Mouse (Mus musculus): ENCODE measurements around the gene Catsperg1. TPM values are rescaled to one million over a fixed set of nuclear protein-coding genes. Genes with fewer than 3 reads are reported as not detected.

Gene Catsperg1
- polyA plus RNA-seq (2015; fragmentation: Illumina TruSeq; extraction: RNeasy Lipid Tissue Mini Kit (QIAGEN cat#74804); ENCODE audit: insufficient read depth, low read depth, low replicate concordance): 0.55 TPM

DNA sequence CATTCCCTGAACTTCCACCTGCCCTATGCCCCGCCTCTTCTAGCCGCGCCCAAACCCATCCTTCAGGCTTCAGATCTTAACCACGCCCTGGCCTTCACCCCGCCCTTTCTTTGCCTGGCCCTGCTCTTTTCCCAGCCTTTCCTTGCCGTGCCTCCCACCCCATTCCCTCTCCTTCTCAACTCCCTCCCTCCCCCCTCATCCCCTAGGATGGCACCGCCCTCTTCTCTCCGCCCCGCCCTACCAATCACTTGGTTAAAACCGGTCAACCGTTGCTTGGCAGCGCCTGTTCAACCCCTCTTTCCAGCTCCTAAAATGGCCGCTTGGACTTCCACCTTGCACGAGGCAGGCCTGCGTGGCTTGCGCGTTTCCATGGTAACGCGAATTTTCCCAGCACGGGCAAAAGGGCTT is at the start of gene Catsperg1:
Catsperg1 (minus strand) TSS at position 361 of the 408 bp plus-strand sequence.

DNA sequence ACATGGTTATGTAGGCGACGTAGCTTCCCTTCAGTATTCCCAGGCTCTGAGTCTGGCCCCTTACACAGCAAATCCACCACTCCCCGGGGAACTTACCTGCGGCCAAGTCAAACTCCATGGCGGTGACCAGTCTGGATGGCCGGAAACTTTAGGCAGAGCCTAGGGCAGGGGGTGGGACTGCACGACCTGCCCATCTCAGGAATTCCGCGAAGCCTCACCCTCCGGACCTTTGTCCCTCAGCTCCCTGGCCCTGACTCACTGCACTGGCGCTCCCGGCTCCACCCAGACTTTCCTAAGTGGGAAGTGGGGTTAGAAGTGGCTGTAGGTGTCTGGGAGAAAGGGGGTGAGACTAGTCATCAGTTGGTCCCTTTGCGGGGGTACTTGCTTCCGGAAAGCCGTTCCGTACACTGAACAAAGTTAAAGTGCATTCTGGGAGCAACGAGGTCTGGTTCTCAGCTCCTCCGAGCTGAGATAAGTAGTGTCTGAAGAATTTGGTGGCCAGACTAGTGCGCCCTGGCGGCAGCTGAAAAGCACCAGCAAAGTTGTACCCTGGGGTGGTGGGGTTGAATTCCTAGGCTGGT is 34.5 kb upstream of the Catsperg1 start, which contains the start of gene 2200002D01Rik:
2200002D01Rik (minus strand) TSS at position 206 of the 581 bp plus-strand sequence.

DNA sequence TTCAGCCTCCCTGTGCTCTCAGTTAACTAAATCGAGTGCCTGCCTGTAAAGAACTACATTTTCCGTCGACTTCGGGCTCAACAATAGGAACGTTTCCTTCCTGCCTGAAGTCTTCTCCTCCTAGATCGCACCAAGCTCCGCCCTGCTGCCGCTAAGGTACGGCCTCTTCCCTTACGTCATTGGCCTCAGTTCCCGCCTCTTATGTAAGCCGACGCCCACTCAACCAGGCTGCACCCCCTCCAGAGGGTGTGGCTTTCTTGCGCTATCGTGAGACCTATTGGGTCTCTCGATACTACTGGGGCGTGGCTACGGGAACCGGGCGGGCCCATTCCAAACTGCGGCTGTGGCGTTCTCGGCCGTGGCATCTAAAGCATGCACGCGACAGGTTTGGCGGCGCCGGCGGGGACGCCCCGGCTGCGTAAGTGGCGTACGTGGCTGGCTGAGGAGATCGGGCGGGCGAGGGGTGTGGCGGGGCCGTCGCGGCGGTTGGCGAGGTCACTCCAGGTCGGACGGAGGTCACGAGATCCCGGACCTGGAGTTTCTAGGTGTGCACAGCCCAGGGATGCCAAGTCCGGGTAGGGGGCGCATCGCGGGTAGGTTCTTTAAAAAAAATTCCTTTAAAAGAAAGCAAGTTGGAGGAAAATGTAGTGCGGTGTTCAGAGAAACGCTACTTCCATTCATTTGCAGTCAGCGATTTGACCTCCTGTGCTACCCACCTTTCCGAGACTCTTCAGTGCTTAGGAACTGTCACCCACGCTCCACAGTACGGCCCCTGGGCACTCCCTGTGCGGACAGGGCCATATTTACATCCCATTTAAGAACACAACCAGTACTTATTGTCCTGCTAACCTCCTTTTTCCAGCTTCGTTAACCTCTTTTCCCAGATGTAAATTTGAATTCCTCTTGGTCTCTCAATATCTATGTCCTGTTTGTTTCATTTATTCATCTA is 24.5 kb upstream of the Catsperg1 start, which contains the start of gene Yif1b:
Yif1b (plus strand) TSS at position 311 of the 949 bp plus-strand sequence.

GRCm38 (mm10) chr7:29232247-29233013 is 18.6 kb upstream of the Catsperg1 start, which contains the start of gene Kcnk6:
Gene Kcnk6 (minus strand): TSS chr7:29232515.

DNA sequence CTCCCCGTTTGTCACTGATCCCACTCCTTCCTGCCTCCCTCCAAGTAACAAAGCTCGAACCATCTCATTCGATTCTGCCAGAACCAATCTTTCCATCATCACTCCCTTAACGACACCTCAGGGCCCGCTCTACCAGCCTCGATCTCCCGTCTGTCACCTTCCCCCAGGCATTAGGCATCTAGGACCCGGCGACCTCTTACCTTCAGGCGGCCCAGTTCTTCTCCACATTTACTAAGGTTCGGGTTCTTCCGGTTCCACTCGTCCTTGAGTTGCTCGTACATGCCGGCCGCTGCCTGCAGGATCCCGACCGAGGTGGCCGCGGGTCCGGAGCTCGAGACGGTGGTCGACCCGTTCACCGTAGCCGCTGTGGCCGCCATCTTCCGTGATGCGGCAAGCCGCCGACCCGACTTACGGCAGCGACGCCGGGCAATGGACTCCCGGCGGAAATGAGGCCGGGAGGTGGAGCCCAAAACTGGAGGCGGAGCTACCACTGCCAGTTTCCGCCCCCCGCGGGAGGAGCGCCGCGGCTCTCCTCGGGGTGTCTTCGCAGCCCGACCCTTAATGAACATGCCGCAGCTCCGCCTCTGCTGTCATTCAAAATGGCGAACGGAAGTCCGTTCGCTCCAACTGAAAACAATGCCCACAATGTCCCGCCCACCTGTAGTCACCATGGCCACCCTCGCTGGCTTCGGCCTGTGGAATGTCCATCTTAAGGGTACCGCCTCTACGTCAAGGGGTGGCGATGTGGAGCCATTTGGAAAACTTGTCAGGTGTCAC is 33.6 kb downstream of the Catsperg1 start, which contains the start of gene Psmd8:
Psmd8 (minus strand) TSS at position 625 of the 777 bp plus-strand sequence.

DNA sequence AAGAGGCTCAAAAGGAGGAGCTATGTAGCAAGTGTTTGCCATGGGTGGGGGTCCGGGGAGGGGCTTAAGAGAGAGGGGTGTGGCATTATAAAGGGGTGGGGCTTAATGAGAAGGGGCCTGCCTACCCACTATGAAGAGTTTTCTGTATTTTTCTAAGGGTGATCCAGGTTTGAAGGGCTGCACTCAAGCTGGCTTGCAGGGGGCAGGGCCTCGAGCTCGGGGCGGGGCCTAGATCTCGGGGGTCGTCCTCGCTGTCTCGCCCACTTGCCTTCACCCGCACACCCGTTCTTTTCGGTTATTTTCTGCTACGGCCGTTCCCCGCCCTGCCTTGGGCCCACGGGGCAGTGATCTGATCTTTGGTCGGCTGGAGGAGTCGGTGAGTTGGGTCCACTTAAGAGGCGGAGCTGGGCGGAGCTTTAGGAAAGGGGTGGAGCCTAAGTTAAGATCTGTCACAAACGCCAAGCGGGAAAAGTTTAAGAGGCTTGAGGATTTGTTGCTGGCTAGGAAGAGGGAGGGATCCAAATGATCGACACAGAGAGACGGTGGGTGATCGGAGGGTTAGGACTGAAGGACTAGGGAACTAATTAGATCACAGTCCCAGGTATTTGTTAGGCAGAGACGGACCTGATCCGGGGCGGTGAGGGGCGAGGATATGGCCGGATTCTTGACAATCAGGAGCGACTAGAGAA is 43.6 kb downstream of the Catsperg1 start, which contains the start of the genes Ggn and Spred3:
Ggn (plus strand) TSS at position 145 of the 689 bp plus-strand sequence.
Spred3 (minus strand) TSS at position 346 of the 689 bp plus-strand sequence.

DNA sequence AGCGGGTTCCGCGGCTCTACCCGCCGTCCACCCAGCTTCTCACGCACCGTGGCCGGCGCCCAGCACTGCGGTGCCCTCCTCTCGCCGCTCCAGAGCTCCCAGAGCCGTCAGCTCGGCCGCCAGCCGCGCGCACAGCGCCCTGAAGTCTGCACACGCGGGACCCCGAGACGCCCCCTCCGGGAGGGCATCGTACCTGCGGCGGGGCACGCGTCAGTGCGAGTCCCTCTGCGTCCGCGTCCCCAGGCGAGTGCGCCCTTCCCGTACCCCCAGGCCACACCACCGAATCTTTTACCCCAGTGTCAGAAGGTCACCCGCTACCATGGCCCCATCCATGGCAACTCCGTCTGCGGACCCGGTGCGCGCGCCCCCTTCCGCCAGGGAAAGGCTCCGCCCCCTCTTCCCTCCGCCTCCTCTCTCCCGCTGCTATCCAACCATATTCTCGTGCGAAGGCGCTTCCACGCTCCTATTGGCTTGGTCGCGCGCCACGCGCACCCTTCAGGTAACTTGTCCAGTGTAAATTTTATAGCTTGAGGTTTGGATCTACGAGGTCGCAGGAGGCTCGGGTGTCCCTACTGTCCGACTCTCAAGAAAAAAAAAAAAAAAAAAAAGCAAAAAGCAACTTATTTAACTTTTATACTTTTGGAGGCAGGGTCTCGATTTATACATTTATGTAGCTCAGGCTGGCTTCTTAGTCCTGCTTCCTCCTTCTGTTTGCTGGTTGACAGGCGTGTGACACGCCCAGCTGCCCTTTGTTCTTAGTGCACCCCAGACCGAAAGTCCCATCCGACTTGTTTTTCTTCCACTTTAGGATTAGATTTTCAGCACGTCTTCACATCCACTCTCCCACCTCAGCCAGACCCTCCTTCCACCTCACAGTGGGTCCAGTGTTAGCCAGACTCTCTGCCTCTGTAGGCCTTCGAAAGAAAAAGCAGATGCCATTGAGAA is 57.7 kb downstream of the Catsperg1 start, which contains the start of gene Fam98c:
Fam98c (minus strand) TSS at position 397 of the 945 bp plus-strand sequence.

GRCm38 (mm10) chr7:29134693-29135386 is 79.0 kb downstream of the Catsperg1 start, which contains the start of gene Rasgrp4:
Gene Rasgrp4 (plus strand): TSS chr7:29134851.

Other genes with a start within 250 kb of the Catsperg1 start
- 94.8 TPM for gene Eif3k, start 232.2 kb downstream of the Catsperg1 start, polyA plus RNA-seq (2015; fragmentation: Illumina TruSeq; extraction: RNeasy Lipid Tissue Mini Kit (QIAGEN cat#74804); ENCODE audit: insufficient read depth, low read depth, low replicate concordance)
- 0.30 TPM for gene Map4k1, start 232.0 kb downstream of the Catsperg1 start, polyA plus RNA-seq (2015; fragmentation: Illumina TruSeq; extraction: RNeasy Lipid Tissue Mini Kit (QIAGEN cat#74804); ENCODE audit: insufficient read depth, low read depth, low replicate concordance)
- not detected for gene Ryr1, start 88.9 kb downstream of the Catsperg1 start, polyA plus RNA-seq (2015; fragmentation: Illumina TruSeq; extraction: RNeasy Lipid Tissue Mini Kit (QIAGEN cat#74804); ENCODE audit: insufficient read depth, low read depth, low replicate concordance)
- 1.4 TPM for gene Rasgrp4, start 79.2 kb downstream of the Catsperg1 start, polyA plus RNA-seq (2015; fragmentation: Illumina TruSeq; extraction: RNeasy Lipid Tissue Mini Kit (QIAGEN cat#74804); ENCODE audit: insufficient read depth, low read depth, low replicate concordance)
- 14.6 TPM for gene Fam98c, start 57.8 kb downstream of the Catsperg1 start, polyA plus RNA-seq (2015; fragmentation: Illumina TruSeq; extraction: RNeasy Lipid Tissue Mini Kit (QIAGEN cat#74804); ENCODE audit: insufficient read depth, low read depth, low replicate concordance)
- gene Ggn, start 43.8 kb downstream of the Catsperg1 start, polyA plus RNA-seq (2015; fragmentation: Illumina TruSeq; extraction: RNeasy Lipid Tissue Mini Kit (QIAGEN cat#74804); ENCODE audit: insufficient read depth, low read depth, low replicate concordance): 2.3 TPM
- 1.4 TPM for gene Spred3, start 43.6 kb downstream of the Catsperg1 start, polyA plus RNA-seq (2015; fragmentation: Illumina TruSeq; extraction: RNeasy Lipid Tissue Mini Kit (QIAGEN cat#74804); ENCODE audit: insufficient read depth, low read depth, low replicate concordance)
- 32.7 TPM for gene Psmd8, start 33.3 kb downstream of the Catsperg1 start, polyA plus RNA-seq (2015; fragmentation: Illumina TruSeq; extraction: RNeasy Lipid Tissue Mini Kit (QIAGEN cat#74804); ENCODE audit: insufficient read depth, low read depth, low replicate concordance)
- gene Kcnk6, start 18.5 kb upstream of the Catsperg1 start, polyA plus RNA-seq (2015; fragmentation: Illumina TruSeq; extraction: RNeasy Lipid Tissue Mini Kit (QIAGEN cat#74804); ENCODE audit: insufficient read depth, low read depth, low replicate concordance): 2.9 TPM
- gene Yif1b, start 24.3 kb upstream of the Catsperg1 start, polyA plus RNA-seq (2015; fragmentation: Illumina TruSeq; extraction: RNeasy Lipid Tissue Mini Kit (QIAGEN cat#74804); ENCODE audit: insufficient read depth, low read depth, low replicate concordance): 15.3 TPM
- not detected for gene 2200002D01Rik, start 34.4 kb upstream of the Catsperg1 start, polyA plus RNA-seq (2015; fragmentation: Illumina TruSeq; extraction: RNeasy Lipid Tissue Mini Kit (QIAGEN cat#74804); ENCODE audit: insufficient read depth, low read depth, low replicate concordance)
- gene Spint2, start 67.9 kb upstream of the Catsperg1 start, polyA plus RNA-seq (2015; fragmentation: Illumina TruSeq; extraction: RNeasy Lipid Tissue Mini Kit (QIAGEN cat#74804); ENCODE audit: insufficient read depth, low read depth, low replicate concordance): 98.5 TPM
- 6.3 TPM for gene Ppp1r14a, start 75.3 kb upstream of the Catsperg1 start, polyA plus RNA-seq (2015; fragmentation: Illumina TruSeq; extraction: RNeasy Lipid Tissue Mini Kit (QIAGEN cat#74804); ENCODE audit: insufficient read depth, low read depth, low replicate concordance)
- gene Dpf1, start 89.9 kb upstream of the Catsperg1 start, polyA plus RNA-seq (2015; fragmentation: Illumina TruSeq; extraction: RNeasy Lipid Tissue Mini Kit (QIAGEN cat#74804); ENCODE audit: insufficient read depth, low read depth, low replicate concordance): 1.6 TPM

Data from pancreas, adult 10 weeks (tissue).